Mouse (Mus musculus) right cerebral cortex, postnatal 10 days (tissue): ENCODE measurements at regions not wholly inside any gene's neighbourhood (a gene's known extent, or its start where the extent isn't known, plus 50 kb on each side); places are given as distances from the start of the nearest gene placed in this dataset.

ENCODE experiments used
- DNase-seq, 2 experiments: peaks; one replicate each; pipeline ENCODE4 v3.0.0; 2021; ENCODE audit warnings: low spot score in 2 of 2

- no peak for DNase-seq
Observed at GRCm38 (mm10) chr2:106083801-106084800, 80.8 kb upstream of the Dnajc24 start.

DNA sequence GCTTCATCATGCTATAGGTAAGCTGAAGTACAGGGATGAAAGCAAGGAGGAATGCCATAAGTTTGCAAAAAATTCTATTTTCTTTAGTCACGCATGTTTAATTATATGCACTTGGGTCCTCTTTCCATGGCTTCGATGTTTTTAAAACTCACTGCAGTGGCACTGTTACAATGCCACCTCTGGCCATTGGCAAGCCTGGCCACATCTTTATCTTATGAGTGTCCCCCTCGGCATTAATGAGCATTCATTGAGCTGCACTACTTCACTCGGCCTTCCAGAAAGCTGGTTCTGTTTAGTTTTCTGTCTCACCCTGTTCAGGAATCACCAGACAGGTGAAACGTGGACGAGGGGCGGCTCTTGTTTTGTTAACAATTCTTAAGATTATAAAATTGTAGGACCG, 79.7 kb upstream of the Dnajc24 start:
- no peak for DNase-seq

DNA sequence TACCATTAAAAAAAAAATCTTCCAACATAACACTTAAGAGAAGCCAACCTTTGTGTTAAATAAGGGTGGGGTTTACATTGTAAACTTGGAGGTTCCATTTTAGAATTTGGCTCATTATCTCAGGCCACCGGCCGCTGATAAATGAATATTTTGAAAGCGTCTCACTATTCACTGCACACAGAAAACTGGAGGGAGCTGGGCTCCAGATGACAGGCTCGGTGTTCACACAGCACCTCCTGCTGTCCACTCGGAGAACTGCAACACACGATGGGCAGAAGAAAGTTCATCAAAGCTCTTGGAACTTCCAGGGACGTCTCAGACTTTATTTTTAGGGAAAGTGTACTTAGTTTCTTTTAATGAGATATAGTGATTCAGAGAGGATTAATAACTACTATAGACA, 78.6 kb upstream of the Dnajc24 start:
- peak; percentile 65 to 77 for DNase-seq

DNA sequence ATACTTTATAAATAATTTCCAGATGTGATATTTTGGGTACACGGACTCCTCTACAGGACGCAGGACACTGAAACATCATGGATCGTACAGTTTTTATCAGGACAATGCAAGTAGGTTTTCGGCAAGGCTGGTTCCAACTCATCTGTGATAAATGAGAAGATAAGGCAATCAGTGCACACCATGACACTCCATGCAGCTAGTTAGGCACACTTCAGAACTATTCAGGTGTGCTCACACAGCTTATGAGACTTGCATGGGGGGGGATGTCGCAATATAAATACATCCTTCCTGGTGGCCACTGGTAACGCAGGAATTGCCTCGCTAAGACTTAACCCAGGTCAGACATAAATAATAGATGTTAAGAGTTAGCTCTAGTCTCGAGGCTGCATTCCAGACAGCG, 77.3 kb upstream of the Dnajc24 start:
- no peak for DNase-seq

GRCm38 (mm10) chr2:106078591-106078990, 75.2 kb upstream of the Dnajc24 start:
- DNase-seq: no peak

DNA sequence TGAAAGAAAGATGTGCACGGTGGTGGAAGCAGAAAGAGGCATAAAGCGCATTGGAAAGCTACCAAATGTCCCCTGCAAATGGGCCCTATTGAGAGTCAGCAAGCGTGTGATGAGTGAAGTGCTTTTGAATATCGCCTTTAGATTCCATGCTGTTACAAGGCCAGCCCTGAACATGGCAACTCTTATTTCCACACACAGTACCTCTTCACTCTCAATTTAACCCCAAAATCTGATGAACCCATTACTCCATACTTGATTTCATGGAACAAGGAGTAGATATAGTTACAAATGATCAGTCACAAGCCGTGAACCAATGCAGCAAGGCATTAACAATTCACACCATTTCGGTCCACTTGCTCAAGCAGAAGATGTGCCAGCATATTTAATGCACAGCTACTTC, 71.1 kb upstream of the Dnajc24 start:
- no peak for DNase-seq

DNA sequence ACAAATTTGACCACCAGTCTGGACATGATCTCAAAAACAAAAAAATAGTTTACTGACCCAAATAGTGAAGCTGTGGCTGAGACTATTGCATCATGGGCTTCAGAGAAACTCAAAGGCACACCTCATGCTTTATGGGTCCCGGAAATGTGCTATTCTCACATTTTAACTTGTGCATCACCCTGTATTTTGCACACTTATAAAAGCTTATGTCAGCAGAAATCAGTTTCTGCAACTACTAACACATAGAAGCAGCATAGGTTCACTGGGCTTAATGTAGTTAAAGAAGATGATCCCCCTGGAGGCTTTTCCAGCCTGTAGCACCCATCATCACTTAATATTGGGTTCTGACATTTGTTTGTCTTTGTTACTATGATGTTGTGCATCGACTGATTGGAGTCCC, 61.0 kb upstream of the Dnajc24 start:
- DNase-seq: no peak
